Mouse (Mus musculus): Measurements from ENCODE around the gene Sctr.

The Sctr gene

GRCm38 (mm10) chr1:120093482-120094134 lies 86.9 kb downstream of the Sctr start:
- in situ Hi-C loops (cut with MboI; ENCODE audit: unreplicated experiment in 2 of 2) = loop anchor here in 1 of 2 experiments (5.0 kb wide), 1 partner anchor 61 kb away; no protein-coding TSS in a partner anchor

DNA sequence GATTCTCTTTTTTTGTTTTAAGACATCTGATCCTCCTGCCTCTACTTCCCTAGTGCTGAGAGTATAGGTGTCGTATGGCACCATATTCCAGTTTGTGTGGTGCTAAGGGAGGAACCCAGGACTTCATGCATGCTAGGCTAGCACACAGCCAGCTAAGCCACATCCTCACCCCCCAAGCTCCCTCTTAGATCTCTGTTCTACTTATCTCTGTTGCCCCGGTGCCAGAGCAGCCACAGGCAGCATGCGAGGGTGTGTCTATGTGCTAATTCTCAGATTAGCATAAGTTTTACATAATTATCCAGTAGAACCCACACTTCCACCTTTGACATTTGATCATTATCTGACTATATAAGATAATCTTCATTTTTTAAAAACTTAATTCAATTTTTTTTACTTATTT lies 88.2 kb downstream of the Sctr start:
- in situ Hi-C loops (cut with MboI; ENCODE audit: unreplicated experiment in 2 of 2) = loop anchor here (5.0 kb wide), 3 partner anchors 52 to 63 kb away; no protein-coding TSS in a partner anchor

DNA sequence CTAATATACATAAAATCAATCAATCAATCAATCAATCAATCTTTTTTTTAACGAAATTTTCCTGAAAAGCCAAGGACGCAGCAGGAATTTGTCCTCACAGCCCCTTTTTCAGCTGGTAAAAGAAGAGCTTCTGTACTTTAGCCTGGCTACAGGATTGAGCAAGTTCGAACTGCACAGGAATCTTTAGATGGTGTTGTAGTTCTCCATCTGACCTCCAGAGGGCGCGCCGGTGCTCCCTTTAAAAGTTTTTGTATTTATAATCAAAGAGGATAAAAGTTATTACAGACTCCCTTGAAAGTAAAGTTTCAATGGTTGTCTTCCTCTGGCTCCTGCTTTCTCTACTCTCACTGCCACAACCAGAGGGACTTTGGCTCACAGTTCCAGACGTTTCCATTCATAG lies 91.6 kb downstream of the Sctr start:
- in situ Hi-C loops (cut with MboI; ENCODE audit: unreplicated experiment in 2 of 2) = loop anchor here (5.0 kb wide), 2 partner anchors 49 to 54 kb away; no protein-coding TSS in a partner anchor

DNA sequence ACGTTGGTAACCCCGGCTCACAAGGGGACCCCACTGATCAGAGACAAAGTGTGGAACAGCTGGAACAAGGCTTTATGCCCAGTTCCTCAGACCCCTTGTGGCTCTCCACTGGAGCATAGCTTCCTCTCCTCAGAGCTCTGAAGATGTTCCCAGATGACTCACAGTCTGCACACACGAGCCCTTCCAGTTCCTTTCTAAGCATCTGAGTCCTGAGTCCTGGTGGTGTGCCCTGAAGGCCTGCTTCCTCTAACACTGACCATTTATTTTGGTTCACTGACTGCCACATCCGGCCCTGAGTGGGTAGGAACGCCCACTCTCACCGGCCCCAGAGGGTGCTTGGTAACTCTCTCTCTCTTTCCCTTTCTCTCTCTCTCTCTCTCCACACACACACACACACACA lies 92.8 kb downstream of the Sctr start:
- in situ Hi-C loops (cut with MboI; ENCODE audit: unreplicated experiment in 2 of 2) = loop anchor here (5.0 kb wide), 2 partner anchors 48 to 53 kb away; no protein-coding TSS in a partner anchor

DNA sequence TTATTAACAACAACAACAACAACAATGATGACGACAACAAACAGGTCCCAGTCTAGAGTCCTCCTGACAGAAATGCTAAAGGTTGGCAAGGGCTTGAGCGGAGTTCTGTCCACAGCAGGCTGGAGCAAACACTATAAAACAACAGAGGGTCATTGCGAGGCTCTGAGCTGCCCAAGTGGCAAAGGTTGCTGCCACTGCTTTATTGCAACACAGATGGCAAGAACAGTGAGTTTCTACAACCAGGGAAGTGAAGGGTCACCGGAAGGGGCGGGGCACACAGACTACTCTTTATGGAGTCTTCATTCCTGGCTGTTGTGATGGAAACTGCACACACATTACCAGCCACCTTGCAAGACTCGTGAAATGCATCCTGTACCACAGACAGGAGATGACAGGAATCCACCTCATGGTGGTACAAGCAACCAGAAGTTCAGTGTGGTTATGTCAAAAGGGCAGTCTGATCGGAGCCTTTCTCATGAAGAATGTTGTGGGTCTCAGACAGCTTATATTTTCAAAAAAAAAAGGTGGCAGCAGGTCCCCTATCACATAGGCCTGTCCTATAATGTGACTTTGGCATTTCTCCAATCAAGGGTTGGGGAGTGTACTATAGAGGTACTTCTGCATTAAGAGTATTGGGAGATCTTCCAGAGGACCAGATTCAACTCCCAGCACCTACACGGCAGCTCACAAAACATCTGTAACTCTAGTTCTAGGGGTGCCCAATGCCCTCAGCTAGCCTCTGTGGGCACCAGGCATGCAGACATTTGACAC lies 93.9 kb downstream of the Sctr start:
- in situ Hi-C loops (cut with MboI; ENCODE audit: unreplicated experiment in 2 of 2) = no loop called here

DNA sequence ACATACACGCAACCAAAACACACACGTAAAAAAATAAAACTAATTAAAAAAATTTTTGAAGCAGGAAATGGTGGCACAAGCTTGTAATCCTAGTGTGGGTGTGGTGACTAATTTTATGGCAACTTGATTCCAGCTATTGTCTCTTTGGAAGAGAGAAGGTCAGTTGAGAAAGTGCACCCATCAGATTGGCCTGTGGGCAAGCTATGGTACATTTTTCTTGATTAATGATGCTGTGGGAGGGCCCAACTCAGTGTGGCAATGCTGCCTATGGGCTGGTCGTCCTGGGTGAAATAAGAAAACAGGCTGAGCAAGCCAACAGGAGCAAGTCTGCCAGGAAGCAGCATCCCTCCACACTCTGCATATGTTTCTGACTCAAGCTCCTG lies 94.5 kb downstream of the Sctr start:
- in situ Hi-C loops (cut with MboI; ENCODE audit: unreplicated experiment in 2 of 2) = no loop called here

- in situ Hi-C loops (cut with MboI; ENCODE audit: unreplicated experiment in 2 of 2) = no loop called here
Observed at GRCm38 (mm10) chr1:120105556-120105959, 98.9 kb downstream of the Sctr start.

GRCm38 (mm10) chr1:120109741-120110432 lies 103.2 kb downstream of the Sctr start:
- in situ Hi-C loops (cut with MboI; ENCODE audit: unreplicated experiment in 2 of 2) = no loop called here

DNA sequence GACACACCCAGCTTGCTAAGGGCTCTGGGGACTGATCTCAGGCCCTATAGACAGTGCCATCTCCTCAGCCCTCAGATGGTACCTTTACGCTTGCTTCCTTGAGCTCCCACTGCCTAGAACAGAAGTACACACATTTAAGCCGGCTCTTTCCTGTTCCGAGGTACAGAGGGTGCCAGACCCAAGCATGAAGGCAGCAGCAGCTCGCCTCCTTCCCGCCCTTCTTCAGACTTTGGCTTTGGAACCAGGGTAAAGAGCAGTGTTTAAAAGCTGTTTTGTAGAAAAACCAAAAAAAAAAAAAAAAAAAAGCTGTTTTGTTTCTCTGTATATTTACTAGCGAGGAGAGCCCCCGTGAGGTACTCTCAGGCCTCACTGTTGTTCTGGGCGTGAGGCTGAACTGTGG lies 105.1 kb downstream of the Sctr start:
- in situ Hi-C loops (cut with MboI; ENCODE audit: unreplicated experiment in 2 of 2) = no loop called here

- in situ Hi-C loops (cut with MboI; ENCODE audit: unreplicated experiment in 2 of 2) = no loop called here
Observed at GRCm38 (mm10) chr1:120112251-120113187, 105.8 kb downstream of the Sctr start.
